Mouse (Mus musculus): Measurements from ENCODE around the gene Zbtb17.

GRCm38 (mm10) chr4:141500637-141501036 lies 56.2 kb downstream of the Zbtb17 start:
- no peak for TF ChIP-seq CTCF (IDR thresholded peaks at IDR 0.05; ENCODE audit: low read depth, low read length)
- no peak for TF ChIP-seq POLR2A (IDR thresholded peaks at IDR 0.05; ENCODE audit: borderline replicate concordance, low read depth, low read length)
